Mouse (Mus musculus) layer of hippocampus, adult 2 months (tissue): ENCODE data around the gene Nell1. TPM values are rescaled to one million over a fixed set of nuclear protein-coding genes. Genes with fewer than 3 reads are reported as not detected.

Experiments used
- DNase-seq, 2 experiments: peaks; one replicate each; pipeline ENCODE4 v3.0.0; 2022; ENCODE audit warnings: low spot score in 2 of 2
- H3K27ac ChIP-seq: fragments of 200-600 bp; 2 replicates; pipeline ENCODE4 v1.8.1; 2022
- H3K4me3 ChIP-seq: fragments of 200-600 bp; 2 replicates; pipeline ENCODE4 v1.8.1; 2022; ENCODE audit warnings: mild to moderate bottlenecking
- CTCF ChIP-seq: fragments of 200-600 bp; conservative IDR thresholded peaks from 2 replicates; pipeline ENCODE4 v1.8.1; 2022; ENCODE audit warnings: antibody characterized with exemption, mild to moderate bottlenecking, moderate library complexity
- total RNA-seq, 2 experiments: library from RNA; stranded (reverse); gene quantifications; 2 replicates each; pipeline ENCODE4 v1.2.3; 2021

The Nell1 gene
- total RNA-seq, 2 experiments from 2014 or later: 46.2 to 51.7 TPM

DNA sequence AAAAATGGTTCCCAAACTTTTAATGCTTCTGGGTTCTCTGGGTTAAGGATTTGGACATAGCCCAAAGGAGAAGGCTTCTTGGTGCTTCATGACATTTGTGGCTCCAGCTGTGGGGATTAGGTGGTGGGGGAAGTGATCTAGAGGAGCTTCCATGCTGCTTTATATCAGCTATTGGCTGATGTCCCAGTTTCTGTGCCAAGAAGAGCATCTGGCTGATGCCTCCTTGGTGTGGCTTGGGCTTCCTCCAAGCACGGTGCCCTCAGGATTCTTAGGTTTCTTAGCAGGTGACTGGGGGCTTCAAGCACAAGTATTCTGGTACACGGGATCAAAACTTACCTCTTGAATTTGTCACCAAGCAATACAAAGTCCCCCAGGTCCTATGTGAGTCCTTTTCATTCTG lies 132.6 kb downstream of the Nell1 start:
- TF ChIP-seq CTCF: no peak
- DNase-seq: no peak
- H3K4me3 ChIP-seq: no peak overlapping the region
- no peak overlapping the region for H3K27ac ChIP-seq

DNA sequence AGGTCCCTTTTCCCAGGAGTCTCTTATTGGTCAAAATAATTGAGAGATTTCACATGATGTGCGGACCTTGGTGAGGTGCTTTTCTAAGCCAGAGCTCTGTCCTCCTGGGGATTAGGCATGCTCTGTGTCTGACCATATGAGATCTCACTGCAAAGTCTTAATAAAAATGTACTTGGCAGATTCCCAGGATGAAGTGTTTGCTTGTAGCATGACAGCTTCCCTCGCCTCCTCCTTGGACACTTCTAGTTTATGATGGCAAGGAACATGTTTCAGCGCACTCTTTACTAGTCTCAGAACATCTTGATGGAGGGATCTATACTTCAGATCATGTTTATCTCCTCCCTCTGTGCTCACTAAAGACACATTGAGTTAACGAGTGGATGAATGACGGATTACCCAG lies 143.7 kb downstream of the Nell1 start:
- DNase-seq: no peak
- TF ChIP-seq CTCF: no peak
- no peak overlapping the region for H3K27ac ChIP-seq
- H3K4me3 ChIP-seq: no peak overlapping the region

DNA sequence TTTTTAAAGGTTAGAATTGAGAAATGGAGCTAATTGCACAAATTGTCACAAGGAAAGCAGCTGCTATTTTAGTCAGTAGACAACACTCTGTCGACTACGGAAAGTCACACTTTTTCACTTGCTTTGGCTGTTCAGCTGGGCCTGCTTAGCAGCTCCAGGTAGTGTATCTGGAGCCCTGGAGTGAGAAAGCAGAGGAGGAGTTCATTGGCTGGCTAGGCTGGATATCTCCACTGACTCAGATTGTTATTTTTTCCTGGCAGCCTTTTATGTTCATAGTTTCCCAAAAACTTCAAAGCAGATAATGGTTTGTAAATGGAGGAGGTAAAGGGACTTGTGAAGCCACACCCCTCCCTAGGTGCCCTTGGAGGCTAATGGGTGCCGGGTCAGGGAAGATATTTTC lies 163.0 kb downstream of the Nell1 start:
- Histone ChIP-seq H3K27ac (no peak overlapping the region), H3K4me3 (no peak overlapping the region)
- DNase-seq: no peak
- TF ChIP-seq CTCF: no peak

DNA sequence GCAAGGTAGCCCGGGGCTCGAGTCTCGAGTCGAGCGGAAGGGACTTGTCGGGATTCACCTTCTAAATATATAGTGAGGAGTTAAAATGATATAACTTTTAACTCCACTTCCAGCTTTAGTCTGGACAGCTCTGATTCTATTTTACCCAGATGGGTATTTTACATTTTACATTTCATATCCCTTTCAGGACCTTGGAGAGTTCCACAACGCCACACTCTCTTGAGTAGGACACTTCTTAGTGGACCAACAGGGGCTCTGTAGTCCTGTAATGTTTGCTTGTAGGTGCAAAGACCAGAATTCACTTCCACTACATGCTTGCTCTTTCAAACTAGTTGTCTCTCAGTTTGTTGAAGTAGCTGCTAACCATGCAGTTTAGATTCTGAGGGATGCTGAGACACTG lies 174.7 kb downstream of the Nell1 start:
- no peak for TF ChIP-seq CTCF
- no peak for DNase-seq
- H3K4me3 ChIP-seq: no peak overlapping the region
- no peak overlapping the region for H3K27ac ChIP-seq

DNA sequence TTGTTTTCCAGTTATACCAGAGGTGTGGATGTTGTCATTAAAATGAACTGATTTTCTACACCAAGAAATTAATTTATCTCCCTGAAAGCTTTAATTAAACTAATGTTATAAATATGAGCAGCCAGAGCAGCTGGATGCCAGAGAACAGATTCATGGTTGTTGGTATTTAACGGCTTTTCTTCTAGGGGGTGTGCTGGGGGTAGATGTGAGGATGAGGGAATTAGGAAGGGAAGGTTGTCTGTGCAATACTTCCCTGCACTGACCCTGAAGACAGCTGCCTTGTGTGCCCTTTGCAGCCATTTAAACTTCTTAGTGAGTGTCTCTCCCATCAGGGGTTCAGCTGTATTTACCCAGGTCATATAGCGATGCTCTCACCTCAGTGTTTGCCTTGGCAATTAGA lies 176.2 kb downstream of the Nell1 start:
- Histone ChIP-seq H3K27ac (no peak overlapping the region), H3K4me3 (no peak overlapping the region)
- TF ChIP-seq CTCF: no peak
- DNase-seq: no peak

DNA sequence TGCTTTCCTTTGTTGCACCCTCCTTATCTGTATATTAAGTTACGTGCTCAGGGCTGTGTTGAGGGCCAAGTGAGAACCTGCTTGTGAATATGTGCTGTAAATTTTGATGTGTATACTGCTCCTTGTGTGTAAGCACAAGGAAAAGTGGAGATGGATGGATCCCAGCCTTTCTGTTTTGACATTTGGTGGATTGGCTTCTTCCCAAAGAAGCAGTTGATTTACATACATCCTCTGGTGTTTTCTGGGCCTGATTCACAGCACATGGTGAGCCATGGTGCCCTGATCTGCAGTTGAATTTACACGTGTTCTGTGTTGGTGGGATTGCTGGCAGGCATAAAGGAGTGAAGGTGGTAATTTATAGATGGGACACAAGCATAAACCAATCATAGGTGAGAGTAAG lies 179.0 kb downstream of the Nell1 start:
- no peak for TF ChIP-seq CTCF
- no peak overlapping the region for H3K27ac ChIP-seq
- H3K4me3 ChIP-seq: no peak overlapping the region
- DNase-seq: peak; percentile 11 to 16

DNA sequence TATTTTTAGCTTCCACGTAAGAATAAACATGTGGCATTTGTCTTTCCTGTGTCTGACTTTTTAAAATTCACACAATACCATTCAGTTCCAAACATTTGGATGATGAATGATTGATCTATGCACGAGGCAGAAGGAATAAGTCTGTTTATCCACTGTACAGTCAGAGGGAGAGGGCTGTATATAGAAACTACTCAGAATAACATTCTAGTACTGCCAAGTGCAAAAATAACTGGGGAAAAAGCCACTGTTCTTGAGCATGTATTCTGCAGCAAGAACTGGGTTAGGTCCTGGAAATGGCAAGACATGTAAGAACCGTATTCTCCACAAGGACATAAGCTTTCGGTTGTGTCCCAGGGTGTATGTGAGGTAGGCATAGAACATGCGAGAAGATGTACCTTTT lies 187.9 kb downstream of the Nell1 start:
- TF ChIP-seq CTCF: no peak
- DNase-seq: no peak
- Histone ChIP-seq H3K27ac (no peak overlapping the region), H3K4me3 (no peak overlapping the region)

DNA sequence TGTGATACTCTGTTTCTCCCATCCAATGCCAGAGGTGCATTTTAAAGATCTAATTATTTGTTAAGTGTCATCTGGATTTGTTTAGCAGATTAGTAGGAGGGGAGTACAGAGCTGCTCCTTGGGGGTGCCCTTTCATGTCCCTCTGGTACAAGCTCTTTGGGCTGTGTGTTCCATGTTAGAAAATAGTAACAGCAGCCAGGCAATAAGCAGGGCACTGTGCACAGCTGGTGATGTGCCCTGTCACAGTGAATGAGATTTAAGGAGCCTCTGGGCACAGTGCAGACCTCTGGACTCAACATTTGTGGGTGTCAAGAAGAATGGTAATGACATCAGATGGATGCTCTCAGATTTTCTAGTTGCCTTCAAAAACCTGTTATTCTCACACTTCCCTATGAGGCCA lies 194.1 kb downstream of the Nell1 start:
- Histone ChIP-seq H3K27ac (no peak overlapping the region), H3K4me3 (no peak overlapping the region)
- no peak for TF ChIP-seq CTCF
- DNase-seq: no peak

DNA sequence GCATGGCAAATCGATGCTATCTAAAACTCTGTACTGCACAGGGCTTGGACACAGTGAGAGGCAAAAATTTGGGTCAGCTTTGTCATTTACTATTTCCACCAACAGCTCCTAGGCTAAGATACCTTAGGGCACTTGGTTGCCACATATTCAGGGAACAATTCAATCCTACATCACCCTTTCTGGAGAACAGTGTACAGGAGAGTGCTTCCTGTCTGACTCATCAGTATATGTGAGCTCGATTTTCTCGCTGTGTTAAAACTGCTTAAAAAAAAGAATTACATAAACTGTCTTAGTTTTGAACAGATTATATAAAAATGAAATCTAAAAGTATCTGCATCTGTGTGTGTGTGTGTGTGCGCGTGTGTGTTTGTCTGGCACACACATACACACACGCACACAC lies 211.6 kb downstream of the Nell1 start:
- no peak for TF ChIP-seq CTCF
- H3K4me3 ChIP-seq: no peak overlapping the region
- no peak for DNase-seq
- H3K27ac ChIP-seq: no peak overlapping the region

DNA sequence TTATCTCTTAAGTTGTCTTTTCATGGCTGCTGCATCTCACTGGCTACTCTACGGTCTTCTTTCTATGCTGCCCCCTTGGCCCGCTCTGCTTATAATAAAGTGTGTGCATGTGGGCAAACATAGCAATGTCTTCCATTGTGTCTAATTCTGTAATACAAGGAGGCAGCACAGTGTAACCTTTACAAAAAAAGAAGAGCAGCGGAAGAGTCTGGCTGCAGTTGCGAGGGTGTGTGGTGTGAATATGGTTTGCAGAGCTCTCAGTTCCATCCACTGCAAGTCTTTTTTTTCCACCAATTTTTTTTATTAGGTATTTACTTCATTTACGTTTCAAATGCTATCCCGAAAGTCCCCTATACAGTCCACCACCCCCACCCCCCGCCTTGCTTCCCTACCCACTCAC lies 219.3 kb downstream of the Nell1 start:
- H3K27ac ChIP-seq: no peak overlapping the region
- TF ChIP-seq CTCF: no peak
- DNase-seq: no peak
- no peak overlapping the region for H3K4me3 ChIP-seq

DNA sequence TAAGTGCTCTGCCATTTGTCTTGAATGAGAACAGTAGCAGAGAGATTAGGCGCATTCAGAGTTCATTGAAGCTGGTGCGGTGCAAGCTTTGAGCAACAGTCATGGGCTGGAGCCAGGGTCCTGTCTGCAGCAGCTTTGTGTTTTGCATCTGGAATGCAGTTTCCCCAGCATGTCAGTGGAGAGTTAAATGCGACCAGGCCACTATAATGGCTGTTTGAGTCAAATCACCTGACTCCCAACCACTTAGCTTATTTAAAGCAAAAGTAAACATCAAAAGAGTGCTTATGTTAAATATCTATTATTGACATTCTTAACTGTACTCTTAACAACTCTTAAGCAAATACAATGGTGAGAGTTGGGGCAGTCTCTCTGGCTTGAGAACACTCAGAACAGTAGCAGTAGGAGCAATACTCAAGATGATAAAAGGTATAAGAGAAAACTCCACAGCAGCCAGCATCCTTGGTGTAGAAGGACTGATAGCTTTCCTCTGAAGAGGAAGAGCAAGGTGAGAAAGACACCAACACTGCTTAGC lies 220.5 kb downstream of the Nell1 start:
- no peak for DNase-seq
- TF ChIP-seq CTCF: no peak
- H3K4me3 ChIP-seq: no peak overlapping the region
- H3K27ac ChIP-seq: no peak overlapping the region

DNA sequence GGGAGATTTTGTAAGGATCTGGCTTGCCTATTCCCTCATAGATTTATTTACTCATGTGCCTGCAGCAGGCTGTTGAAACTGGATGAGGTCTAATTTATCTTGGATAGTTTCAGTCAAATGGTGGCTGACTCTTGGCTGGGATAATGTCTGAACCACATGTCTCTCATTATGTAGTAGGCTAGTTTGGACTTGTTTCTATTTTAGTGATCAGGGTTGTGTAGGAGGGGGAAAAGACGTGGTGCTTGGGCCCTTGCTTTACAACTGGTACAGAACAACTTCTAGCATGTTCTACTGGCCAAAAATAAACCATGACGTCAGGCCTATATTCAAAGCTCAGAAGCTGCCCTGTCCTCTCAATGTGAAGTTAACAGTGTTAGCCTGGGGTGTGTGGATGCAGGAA lies 230.6 kb downstream of the Nell1 start:
- Histone ChIP-seq H3K27ac (no peak overlapping the region), H3K4me3 (no peak overlapping the region)
- TF ChIP-seq CTCF: no peak
- peak; percentile 13 to 25 for DNase-seq

DNA sequence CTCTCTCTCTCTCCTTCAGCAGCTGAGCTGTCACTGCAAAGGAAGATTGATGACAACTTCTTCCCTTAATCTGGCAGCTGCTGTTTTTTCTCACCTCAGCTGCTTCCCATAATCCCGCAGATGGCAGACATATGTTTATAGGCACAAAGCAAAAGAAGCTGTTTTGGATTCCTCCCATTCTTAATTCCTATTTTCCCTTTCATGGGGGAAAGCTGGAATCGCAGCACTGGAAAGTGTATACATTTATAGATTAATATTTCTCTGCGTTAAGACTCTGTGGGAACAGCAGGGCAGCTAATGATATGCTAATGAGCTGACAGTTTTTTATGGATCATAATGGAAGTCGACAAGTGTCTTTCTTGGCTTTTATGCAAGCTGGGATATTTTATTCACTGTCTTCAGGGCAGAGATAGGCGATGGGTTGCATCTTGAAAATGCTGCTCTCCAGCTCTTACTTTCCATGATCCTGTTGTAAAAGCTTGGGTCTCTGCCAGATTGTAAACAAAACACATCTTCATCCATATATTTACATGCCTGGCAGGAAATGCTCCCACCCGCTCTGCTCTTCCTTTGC lies 236.1 kb downstream of the Nell1 start:
- 0 out of 2 replicates have a peak overlapping the region, but pooled peaks have one; percentile 25 for H3K27ac ChIP-seq
- TF ChIP-seq CTCF: no peak
- DNase-seq: peak; percentile 39 to 44
- no peak overlapping the region for H3K4me3 ChIP-seq

DNA sequence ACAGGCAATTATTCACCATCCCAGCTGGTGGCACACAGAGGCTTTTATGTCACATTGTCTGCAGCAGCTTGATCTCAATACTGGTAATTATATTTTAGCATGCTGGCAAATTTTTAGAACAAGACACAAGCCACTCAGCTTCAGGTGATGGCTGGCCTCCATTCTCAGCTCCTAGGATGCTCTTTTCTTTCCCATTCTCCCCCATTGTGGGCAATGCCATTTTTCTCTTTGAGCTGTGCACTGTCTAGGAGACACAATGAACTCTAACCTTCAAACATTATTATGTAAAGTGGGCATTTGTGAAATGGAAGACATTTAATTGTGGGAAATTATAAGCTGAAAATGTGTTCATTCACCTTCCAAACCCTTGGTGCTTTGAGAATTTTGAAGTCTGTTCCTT lies 247.2 kb downstream of the Nell1 start:
- Histone ChIP-seq H3K27ac (no peak overlapping the region), H3K4me3 (no peak overlapping the region)
- no peak for DNase-seq
- TF ChIP-seq CTCF: no peak

DNA sequence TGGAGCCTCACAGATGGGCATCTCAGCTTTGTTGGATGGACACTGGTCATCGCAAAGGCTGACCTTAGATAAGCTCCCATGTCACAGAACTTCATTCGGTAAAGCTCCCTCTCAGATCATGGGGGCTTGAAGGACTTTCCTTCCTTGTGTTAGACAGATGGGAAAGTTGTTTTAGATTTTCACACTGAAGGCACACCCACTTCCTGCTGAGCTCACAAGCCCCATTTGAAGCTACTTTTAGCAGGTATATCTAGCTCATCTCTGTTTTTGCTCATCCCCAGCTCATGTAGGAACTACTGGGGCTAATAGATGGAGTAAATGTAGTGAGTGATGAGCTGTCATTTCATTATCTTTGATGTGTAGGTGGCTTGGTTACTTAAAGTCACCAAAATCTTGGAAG lies 252.0 kb downstream of the Nell1 start:
- no peak for DNase-seq

More for the DNA sequence above, 252.0 kb downstream of the Nell1 start:
- TF ChIP-seq CTCF: no peak
- Histone ChIP-seq H3K27ac (no peak overlapping the region), H3K4me3 (no peak overlapping the region)
